Mouse (Mus musculus) left cerebral cortex, adult 8-10 months (tissue): ENCODE data around the gene Iqcd. TPM values are rescaled to one million over a fixed set of nuclear protein-coding genes. Genes with fewer than 3 reads are reported as not detected.

Experiments used
- DNase-seq, 2 experiments: peaks; one replicate each; pipeline ENCODE4 v3.0.0; 2022; ENCODE audit warnings: low spot score in 2 of 2
- total RNA-seq, 4 experiments: library from RNA; stranded (reverse); gene quantifications; 2 replicates each; pipeline ENCODE4 v1.2.4; 2022

The Iqcd gene
- total RNA-seq: 1 to 10 TPM in 3 of 4 experiments, under 1 TPM in 1; 0.78 to 1.3 (median 1.3) TPM

GRCm38 (mm10) chr5:120588569-120589094, at the start of gene Iqcd, which contains the start of gene Tpcn1:
Iqcd (plus strand) TSS chr5:120589016.
Tpcn1 (minus strand) TSS chr5:120588673.
- peak; percentile 92 to 99 for DNase-seq

- no peak for DNase-seq
These were observed 40.5 kb upstream of the Iqcd start for GRCm38 (mm10) chr5:120548236-120548850.

DNA sequence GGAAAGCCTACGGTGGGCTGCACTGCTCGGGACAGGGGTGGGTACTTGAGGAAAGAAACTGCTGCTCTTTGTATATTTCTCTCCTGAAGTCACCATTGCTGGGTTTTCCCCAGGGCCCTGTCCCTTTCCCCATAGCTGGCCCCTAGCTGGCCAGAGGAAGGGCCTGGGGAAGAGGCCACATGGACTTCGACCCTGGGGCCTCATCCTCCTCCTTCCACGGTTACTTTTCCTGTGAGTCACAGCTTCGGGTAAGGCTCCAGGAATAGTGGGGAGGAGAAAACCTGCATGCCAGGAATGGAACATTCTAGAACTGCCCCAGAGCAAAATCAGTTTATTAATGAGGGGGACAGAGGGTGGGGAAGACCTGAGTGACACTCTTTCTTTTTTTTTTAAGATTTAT, 38.7 kb upstream of the Iqcd start:
- no peak for DNase-seq

- no peak for DNase-seq
These were observed 38.1 kb upstream of the Iqcd start for GRCm38 (mm10) chr5:120550673-120551072.

DNA sequence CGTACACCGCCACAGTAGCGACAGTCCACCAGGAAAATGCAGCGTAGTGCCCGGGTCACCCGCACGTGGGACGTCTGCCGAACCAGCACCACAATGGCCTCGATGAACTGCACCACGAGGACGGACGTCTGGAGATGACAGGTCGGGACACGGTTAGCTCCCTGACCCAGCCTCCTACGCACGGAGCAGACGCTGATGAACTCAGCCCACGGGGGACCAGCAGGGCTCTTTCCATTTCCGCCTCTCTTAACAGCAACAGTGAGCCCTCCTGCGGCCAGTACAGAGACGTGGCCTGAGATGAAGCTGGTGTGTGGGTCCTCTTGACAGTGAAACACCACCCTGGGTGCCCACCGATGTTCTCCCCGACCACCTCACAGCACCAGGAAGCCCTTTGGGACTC, 32.9 kb upstream of the Iqcd start:
- no peak for DNase-seq

- DNase-seq: no peak
These were observed 30.8 kb upstream of the Iqcd start for GRCm38 (mm10) chr5:120558041-120558440.

DNA sequence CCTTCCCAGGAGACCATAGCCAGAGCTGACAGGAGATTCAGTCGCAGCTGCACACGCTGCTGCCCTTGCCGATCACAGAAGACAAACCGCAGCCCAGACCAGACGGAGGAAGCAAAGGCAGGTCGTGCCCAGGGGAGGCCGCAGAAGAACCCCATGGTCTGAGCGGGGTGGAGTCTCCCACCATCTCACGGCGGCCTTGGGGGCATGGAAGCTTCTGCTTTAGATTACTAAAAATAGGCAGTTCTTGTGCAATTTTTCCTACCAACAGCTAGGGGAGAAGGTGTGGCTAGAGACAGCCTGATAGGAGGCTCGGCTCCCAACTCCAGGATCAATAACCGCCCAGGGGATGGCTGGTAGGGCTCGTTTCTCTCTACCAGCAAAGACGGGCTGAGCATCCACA, 30.1 kb upstream of the Iqcd start:
- DNase-seq: no peak

DNA sequence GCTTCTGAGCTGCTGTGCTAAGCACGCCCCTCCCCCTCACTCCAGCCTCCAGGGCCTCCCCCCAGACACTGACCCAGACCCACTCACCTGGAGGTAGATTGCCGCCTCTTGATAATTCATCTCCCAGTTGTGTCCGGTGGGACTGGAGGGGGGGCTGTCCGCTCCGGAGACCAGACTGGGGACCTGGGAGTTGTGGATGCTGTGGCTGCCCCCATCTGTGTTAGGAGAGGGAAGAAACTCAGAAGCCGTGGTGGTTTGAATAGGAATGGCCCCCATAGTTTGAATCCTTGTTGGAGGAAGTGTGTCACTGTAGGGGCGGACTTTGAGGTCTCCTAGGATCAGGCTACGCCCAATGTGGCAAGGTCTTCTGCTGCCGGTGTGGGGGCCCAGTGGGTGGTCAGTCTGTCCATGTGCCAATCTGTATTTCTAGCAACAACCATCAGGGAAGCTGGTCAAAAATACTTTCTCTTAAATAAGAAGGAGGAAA, 28.6 kb upstream of the Iqcd start:
- DNase-seq: no peak

- DNase-seq: peak in 1 of 2 experiments; percentile 52
These were observed 28.1 kb upstream of the Iqcd start for GRCm38 (mm10) chr5:120560616-120561311.

GRCm38 (mm10) chr5:120562956-120563913, 25.6 kb upstream of the Iqcd start:
- no peak for DNase-seq

- no peak for DNase-seq
These were observed 24.9 kb upstream of the Iqcd start for GRCm38 (mm10) chr5:120563914-120564311.

DNA sequence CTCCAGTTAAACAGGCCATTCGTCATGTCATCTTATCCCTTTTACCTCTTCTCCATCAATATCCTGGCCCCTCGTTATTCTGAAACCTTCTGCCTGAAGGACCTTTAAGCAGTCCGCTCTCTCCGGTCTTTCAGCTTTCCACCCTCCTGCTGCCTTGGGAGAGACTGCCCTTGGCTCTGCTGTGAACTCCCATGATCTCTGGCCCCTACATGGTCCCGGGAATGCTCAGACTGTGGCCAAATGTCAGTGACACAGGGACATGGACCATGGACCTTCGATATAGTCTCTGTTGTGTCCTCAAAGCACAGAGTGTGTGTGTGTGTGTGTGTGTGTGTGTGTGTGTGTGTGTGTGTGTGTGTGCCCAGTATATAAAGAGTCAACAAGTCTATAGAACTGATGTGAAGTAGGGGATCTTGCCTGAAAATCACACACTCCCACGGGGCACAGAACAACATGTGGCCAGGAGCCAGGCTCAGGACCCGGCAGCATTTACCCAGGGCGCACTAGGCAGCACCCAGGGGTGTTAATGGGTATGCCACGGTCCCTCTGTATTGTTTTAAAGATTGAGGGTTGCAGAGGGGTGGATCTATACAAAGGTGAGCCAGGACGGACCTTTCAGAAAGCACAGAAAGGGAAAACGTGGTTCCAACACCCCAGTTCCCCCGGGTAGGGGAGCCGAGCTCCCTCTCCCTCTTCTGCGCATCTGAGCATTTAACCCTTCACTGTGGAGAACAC, 23.5 kb upstream of the Iqcd start:
- no peak for DNase-seq

DNA sequence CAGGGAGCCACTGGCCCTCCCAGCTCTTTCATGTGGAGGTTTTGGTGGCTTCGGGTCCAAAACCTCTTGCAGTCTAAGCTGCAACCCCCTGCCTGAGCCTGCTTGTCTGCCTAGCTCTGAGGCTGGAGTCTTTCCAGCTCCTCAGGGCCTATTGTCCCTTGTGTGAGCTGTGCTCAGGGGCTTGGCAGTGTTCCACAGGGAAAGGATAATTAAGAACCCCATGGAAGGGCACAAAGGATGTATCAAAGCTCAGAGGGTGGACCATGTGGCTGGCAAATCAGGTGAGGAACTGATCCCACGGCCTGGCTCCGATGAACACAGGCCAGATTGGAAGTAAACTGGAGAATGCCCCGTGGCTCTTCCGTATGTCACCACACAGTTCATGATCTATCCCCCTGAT, 22.7 kb upstream of the Iqcd start:
- peak in 1 of 2 experiments; percentile 62 for DNase-seq

GRCm38 (mm10) chr5:120566681-120567252, 22.0 kb upstream of the Iqcd start:
- no peak for DNase-seq

GRCm38 (mm10) chr5:120567253-120567701, 21.5 kb upstream of the Iqcd start:
- peak in 1 of 2 experiments; percentile 60 for DNase-seq

DNA sequence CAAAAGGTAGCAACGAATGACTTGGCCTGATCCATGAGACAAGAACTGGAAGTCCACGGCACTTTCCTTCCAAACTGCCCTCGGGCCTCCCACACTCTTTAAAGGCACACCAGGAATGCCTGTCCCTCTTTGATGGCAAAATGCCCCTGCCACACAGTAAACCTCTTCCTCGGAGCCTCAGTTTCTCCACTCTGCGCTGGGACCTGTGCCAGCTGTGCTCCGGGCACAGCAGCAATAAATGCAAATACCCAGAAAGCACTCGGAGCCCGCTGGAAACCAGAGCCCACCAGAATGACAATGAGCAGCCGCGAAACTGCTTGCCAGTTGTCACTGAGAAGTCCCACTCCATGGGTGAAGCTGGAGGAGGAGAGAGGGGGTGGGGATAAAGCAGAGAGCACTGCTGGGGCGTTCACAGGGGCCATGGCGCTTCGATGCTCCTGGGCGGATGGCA, 21.0 kb upstream of the Iqcd start:
- no peak for DNase-seq

- no peak for DNase-seq
These were observed 20.5 kb upstream of the Iqcd start for GRCm38 (mm10) chr5:120568336-120568768.

DNA sequence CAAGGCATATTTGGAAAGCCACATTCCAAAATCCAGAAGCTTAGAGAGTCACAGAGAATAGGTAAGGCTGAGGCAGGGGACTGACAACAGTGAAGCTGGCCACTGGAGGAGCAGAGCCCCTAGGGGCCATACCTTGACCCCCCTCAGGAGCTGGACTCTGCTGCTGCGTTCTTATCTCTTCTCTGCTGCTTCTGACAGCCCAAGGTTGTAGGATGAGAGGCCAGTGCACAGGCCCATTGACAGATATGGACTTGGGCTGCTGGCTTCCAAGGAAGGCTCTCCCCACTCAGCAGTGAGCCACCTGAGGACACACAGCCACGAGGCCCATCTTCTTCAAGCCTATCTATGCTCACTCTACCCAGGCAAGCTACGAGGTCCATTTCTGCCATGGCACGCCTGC, 19.9 kb upstream of the Iqcd start:
- no peak for DNase-seq

- DNase-seq: no peak
These were observed 19.0 kb upstream of the Iqcd start for GRCm38 (mm10) chr5:120569791-120570190.

- no peak for DNase-seq
These were observed 18.4 kb upstream of the Iqcd start for GRCm38 (mm10) chr5:120570289-120570897.
